Mouse (Mus musculus) naive thymus-derived CD4-positive, alpha-beta T cell, adult 2 months (primary cell): ENCODE results near the gene 1700030J22Rik.

Experiments
- DNase-seq: peaks from one replicate; pipeline ENCODE4 v3.0.0-alpha.2; 2011; ENCODE audit warnings: low read depth

The 1700030J22Rik gene

GRCm38 (mm10) chr8:116951778-116952177, 27.0 kb downstream of the 1700030J22Rik start:
- no peak for DNase-seq

DNA sequence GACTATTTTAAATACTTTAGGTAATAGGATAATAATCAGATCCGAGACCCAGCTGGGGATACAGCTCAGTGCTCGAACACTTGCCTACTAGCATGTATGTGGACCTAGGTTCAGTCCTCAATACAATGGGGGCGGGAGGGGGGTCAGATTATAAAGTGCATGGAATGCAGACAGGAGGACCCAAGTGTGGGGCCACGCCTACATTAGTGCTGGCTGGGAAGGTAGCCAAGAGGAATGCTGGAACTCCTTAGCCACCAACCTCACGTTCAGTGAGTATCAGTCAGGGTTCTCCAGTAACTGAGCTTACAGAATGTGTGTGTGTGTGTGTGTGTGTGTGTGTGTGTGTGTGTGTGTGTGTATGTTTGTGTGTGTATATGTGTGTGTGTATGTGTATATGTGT, 27.4 kb downstream of the 1700030J22Rik start:
- no peak for DNase-seq

DNA sequence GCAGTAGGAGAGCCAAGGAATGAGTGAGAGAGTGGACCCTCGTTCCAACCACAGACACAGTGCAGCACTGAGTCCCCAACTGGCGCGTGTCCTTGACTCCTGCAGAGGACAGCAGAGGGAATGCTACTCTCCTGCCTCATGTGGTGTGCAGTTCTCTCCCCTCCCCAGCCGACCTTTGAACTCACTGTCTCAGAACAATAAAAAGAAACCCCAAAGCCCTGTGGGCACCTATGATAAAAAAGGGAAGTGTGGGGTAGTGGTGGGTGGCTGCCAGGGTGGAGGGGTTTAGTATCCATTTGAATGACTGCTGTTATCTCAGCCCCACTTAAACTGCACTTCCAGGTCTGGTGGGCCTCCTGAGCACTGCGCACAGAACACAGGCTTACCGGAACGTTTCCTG, 31.2 kb downstream of the 1700030J22Rik start:
- no peak for DNase-seq

DNA sequence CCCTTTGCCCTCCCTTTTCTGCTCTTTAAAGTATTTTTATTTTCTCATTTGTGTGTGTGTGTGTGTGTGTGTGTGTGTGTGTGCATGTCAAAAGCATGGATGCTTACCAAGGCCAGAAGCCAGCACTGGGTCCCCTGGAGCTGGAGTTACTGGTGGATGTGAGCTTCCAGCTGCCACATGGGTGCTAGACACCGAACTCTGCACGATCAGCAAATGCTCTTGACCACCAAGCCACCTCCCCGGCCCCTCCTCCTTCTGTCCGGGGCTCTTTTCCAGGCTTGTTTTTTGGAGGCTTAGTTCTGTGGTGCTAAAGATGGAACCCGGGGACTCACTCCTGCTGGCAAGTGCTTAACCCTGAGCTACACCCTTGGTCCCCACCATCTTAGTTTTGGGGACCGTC, 31.9 kb downstream of the 1700030J22Rik start:
- no peak for DNase-seq

DNA sequence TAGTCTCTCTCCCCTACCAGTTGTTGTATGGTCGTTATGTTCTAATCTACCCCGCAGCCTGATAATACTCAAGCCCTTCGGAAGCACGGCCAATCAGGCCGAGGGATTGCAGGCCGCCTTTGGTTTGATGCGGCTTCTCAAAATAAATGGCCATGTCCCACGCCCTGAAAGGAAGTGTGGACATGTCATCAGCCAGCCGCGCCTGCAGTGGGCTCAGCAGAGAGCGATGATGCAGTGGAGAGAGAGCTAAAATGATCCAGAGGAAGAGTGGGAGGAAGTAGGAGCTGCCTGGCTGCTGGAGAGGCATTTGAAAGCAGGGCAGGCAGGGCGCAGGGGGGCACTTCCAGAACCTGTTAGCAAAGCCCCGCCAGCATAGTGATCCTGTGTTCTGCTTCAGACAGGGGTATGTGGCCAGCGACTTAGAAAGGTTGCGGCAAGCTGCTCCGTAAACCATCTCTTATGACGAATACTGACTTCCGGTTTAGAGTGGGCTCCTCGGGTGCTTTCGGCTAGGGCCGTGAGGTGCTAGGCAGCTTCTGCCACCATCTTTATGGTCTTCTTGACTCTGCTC, 32.4 kb downstream of the 1700030J22Rik start:
- DNase-seq: peak; percentile 69

DNA sequence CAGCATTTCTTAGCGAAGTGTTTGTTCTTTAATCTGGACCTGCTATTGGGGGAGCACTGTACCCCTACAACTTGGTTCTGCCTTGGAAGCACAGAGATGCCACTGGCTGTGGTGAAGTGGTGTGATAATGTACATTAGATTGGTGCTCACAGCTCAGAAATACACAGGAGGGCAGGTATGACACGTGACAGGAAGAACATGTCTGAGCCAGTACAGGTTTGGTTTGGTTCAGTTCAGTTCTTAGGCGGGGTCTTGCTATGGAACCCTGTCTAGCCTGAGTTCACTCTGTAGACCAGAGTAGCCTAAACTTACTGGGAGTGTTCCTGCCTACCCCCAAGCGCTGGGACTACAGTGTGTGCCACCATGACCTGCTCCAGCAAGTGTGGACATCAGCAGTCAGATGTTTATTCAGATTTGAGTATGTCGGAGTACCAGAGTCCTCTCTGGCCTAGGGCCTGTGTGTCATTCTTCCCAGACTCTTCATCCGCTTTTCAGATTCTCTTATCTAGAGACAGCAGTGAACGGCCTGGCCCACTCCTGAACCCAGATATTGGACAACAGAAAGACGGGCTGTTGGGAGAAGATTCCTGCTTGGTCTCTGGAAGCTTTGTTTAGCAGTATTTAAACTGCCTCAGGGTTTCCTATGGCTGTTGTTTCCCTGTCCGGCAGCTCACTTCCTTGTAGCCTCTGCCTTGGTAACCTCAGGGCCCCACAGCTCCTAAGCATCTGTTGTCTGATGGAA, 33.4 kb downstream of the 1700030J22Rik start:
- DNase-seq: no peak

DNA sequence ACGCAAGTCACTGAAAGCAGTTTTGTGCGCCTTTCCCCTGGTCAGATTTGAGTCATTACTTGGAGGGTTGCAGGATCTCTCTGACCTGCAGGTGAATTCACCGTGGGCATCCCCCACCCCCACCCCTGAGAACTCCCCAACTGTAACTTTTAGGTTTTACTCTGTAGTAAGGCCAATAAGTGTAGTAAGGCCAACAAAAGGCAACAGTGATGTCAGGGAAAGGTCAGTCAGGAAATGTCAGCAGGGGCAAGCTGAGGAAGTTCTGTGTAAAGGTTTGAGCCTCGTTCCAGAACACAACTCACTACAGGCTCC, 34.4 kb downstream of the 1700030J22Rik start:
- DNase-seq: no peak

DNA sequence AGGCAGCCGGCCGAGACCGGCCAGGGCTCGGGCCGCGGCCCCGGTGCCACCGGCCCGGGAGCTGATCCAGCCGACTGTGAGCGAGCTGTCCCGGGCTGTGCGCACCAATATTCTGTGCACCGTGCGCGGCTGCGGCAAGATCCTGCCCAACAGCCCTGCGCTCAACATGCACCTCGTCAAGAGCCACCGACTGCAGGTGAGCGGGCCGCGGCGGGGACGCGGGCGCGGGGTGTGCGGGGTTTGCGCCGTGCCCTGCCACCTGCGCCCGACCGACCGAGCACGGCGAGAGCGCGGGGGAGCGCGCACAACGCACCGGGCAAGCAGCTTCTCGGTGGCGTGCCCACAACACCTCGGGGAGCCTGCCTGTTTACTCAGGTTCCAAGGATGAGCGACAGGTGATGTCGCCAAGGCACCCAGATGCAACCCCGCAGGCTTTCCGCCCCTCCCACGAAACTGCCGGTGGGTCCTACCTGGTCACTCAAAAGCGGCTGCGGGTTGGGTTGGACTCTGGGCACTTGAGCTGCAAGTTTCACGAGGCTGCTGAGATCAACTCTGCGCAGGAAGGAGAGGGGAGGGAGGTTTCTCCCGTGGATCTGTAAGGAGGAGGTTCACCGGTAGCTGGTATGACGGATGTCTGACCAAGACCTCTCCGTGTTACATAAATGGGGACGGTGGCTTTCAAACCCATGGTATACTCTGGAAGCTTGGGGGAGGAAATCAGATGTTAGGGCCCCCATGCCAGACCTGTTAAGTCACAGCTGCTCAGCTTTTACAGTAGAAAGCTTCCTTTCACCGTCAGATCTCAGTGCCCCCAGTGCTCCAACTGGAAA, 35.0 kb downstream of the 1700030J22Rik start:
- peak; percentile 55 for DNase-seq

DNA sequence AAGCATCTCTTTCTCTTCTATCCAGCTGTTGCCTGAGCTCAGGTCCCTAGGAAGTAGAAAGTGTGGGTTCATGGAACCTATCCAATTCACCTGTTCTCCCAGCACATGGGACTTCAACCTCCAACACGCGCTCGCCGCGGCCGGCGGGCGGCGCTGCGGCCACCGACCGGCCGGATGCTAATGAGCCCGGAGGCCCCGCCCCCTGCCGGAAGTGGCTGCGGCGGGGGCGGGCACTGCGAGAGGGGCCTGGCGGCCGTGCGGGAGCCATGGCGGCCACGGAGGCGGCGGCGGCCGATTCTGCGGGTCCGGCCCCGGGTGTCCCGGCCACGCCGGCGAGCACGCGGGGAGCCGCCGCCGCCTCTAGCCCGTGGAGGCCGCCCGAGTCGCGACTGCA, 35.6 kb downstream of the 1700030J22Rik start, which contains the start of gene Atmin:
TSS of gene Atmin (plus strand) at position 233 of the 394 bp plus-strand sequence.
- DNase-seq: peak; percentile 78

DNA sequence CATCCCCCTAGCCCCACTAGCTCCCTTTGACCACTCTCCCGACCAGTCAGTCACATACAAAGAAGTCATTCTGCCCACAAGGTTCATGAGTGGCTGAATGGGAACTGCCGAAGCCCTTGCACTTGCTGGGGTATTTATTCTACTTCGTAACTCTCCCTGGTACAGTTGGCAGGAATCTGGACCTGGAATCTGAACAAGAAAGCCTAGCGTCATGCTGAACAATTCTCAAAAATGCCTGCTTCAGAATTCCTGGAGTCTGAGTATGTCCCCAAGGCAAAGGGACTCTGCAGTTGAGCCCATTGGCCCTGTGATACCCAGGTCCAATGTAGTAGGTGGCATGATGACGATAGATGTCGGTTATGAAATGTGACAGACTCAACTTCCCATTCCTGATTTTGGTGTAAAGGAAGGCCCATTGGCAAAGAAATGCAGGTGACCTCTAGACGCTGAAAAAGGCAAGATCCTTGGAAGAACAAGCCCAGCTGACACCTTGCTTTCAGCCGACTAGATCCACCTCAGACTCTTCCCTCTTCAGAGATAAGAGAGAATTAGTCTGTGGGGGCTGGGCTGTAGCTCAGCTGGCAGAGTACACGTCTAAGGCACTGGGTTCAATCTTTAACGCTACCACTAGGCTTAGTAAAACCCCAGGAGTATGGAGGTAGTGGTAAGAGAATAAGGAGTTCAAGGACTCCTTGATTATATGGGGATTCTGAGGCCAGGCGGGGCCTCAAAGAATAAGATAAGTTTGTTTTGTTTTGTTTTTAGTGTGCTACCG, 36.3 kb downstream of the 1700030J22Rik start:
- no peak for DNase-seq

- no peak for DNase-seq
Observed at GRCm38 (mm10) chr8:116935506-116935905, 43.3 kb downstream of the 1700030J22Rik start.

GRCm38 (mm10) chr8:116934976-116935375, 43.8 kb downstream of the 1700030J22Rik start:
- no peak for DNase-seq

- no peak for DNase-seq
Observed at GRCm38 (mm10) chr8:116928588-116928987, 50.2 kb downstream of the 1700030J22Rik start.

GRCm38 (mm10) chr8:116927880-116928279, 50.9 kb downstream of the 1700030J22Rik start:
- DNase-seq: peak; percentile 58

GRCm38 (mm10) chr8:116923526-116923925, 55.2 kb downstream of the 1700030J22Rik start:
- DNase-seq: peak; percentile 47

- no peak for DNase-seq
Observed at GRCm38 (mm10) chr8:116922060-116922757, 56.5 kb downstream of the 1700030J22Rik start.

DNA sequence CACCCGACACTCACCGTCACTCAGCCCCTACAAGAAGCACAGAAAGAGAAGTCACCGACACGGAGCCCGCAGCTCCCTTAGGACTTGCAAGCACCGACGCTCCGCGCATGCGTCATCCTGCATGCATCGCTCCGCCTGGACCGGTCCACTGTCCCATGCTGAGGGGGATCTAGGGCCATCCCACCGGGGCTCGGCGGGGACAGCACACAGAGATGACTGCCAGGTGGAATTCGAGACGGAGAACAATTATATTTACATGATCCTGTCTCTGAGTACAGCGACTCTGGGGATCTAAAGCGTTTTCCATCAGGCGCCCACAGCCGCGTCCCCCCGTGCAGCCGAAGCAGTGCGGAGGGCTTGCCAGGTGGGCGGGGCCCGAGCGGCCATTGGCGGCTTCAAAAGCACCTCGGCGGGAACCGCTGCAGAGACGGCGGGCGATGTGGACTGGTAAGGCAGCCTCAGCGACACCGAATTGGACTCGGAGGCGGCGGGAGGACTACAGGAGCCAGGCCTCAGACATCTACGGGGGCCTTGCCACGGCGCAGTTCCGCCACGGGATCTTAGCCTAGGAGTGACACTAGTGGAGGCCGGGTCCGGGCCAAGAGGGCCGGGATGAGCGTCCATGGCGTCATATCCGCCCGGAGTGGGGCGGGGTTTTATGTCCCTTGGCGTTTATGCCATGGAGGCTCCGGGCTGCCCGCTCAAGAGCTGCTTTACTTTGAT, 57.3 kb downstream of the 1700030J22Rik start, which contains the start of the genes Cmc2 and Cenpn:
TSS of gene Cmc2 (minus strand) at position 119 of the 723 bp plus-strand sequence.
TSS of gene Cenpn (plus strand) at position 394 of the 723 bp plus-strand sequence.
- DNase-seq: peak; percentile 98

DNA sequence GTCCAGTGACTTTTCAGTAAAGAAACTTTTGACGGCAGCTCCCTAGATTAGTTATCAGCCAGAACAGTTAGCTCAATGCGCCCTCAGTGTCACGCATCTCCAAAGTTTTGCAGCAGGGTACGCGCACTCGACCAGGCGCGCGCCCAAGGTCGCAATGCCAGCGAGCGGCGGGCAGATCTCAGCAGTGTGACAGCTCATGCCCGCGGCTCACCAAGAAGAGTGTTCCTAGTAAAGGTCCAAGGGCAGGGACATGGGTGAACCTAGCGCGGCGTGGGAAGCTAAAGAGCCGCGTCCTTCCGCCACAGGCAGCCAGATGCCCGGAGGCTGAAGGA, 57.8 kb downstream of the 1700030J22Rik start:
- no peak for DNase-seq
